Mouse (Mus musculus) skeletal muscle tissue, adult 2 months (tissue): Measurements from ENCODE around the gene Itga8.
A peak's percentile ranks its signal among the peaks of the same experiment; 100 is the strongest.

Experiments used
- DNase-seq: peaks from one replicate; pipeline ENCODE4 v3.0.0-alpha.2; 2012; ENCODE audit warnings: low read depth, low spot score

The Itga8 gene

DNA sequence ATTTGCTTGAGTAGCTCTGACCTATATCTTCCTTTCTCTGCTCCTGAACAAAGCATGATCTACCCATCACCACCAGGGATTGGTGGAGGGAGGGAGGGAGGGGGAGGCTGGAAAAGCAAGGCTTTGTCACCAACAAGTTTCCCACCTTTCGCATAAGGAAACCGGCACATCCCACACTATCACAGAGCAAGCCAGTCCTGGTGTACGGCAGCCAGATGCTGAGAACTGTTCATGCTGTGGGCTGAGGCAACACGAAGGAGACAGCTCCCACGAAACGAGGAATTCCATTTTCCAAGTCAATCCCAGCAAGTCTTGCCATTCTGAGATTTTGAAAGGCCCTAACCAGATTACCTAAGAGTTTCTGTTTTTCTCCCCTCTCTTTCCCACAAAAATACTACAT is 6.6 kb downstream of the Itga8 start:
- DNase-seq = no peak

DNA sequence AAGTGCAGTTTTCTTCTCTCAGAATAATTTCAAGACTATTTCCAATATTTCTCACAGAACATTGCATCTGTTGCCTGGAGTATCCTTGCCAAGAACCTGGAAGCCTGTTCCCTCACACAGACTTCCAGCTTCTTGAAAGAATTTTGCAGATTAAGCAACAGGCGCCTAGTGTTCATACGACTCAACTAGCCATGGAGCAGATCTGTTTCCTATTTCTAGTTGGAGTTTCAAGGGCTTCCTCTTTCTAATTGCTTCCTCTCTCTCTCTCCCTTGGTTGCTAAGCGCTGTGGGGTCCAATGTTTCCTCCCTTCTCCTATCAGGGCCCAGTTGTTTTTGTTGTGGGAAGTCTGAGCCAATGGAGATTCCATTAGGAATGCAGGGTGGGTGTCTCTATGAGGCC is 7.7 kb downstream of the Itga8 start:
- peak; percentile 49 for DNase-seq

DNA sequence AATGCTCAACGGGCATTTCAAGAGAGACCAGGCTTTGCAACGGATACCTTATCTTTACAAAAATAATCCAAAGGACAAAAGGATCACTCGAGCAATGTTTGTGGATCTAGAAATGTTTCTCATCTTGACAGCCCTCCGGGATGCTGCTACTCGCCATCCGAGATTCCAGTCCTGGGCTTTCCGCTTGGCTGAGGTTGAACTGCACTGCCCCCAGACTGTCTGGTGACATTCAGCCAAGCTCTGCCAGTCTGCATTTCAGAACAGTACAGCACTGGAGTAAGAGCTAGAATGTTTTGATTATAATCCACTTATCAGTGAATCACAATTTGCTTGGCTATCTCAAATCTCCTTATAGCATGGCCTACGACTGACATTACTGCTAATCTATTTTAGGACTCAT is 8.3 kb downstream of the Itga8 start:
- no peak for DNase-seq

DNA sequence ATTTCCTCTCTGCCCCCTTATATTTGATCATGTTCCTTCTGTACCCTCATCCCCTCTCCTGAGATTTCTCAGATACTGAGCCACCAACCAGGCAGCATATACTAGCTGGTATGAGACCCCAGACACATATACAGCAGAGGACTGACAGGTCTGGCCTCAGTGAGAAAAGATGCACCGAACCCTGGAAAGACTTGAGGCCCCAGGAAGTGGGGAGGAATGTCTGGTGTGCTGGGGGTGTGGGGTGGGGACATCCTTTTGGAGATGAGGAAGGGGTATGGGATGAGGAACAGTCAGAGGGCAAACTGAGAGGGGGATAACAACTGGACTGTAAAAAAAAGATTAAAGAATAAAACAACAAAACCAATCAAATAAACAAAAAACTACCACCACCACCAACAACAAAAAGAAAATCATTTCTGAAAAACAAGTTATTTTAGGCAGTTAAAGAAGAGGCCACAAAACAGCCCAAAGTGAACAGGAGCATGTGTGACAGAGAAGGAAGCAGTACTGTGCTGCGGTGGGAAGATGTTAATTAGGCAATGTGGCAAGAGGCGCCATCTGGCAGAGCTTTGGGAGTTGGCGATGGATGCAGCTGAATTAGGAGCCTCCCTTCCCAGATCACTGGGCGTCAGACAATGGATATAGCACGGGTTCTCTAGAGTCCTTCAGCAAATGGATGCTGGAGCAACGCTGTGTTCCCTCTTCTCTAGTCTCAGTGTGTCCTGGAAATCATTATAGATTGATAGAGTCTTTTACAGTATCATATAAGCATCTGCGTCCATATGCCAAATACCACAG is 9.5 kb downstream of the Itga8 start:
- no peak for DNase-seq

DNA sequence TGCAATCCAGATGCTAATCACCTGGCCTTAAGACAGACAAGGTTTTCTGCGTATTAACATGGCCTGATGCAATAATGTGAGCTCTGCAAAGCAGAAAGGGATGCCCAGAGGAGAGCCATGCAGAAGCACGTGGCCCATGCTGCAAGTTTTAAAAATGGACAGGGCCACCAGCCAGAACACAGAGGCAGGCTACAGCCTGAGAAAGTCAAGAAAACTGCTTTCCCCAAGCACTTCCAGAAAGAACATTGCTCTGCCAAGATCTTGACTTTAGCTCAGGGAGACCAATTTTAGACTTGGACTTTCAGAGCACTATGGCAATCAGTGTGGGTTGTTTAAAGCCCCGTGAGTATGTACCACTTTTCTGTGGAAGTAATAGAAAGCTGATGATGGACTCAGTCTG is 11.5 kb downstream of the Itga8 start:
- DNase-seq = peak; percentile 19

DNA sequence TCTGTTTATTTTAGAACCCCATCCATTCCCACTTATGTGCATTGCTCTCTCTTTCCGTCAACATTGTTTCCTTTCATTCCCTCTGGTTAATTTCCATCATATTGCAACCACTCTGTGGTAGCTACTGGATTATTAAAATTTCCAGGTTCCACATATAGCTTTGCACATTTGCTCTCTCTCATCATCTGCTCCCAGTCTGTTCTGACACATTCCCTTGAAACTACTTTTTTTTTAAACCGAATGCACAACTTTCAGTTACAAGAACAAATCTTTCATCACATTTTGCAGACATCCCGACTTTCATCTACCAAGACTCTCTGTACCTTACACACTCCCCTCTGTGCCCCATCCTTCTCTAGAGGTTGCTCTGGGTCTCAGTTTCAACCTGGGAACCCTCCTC is 13.9 kb downstream of the Itga8 start:
- no peak for DNase-seq

DNA sequence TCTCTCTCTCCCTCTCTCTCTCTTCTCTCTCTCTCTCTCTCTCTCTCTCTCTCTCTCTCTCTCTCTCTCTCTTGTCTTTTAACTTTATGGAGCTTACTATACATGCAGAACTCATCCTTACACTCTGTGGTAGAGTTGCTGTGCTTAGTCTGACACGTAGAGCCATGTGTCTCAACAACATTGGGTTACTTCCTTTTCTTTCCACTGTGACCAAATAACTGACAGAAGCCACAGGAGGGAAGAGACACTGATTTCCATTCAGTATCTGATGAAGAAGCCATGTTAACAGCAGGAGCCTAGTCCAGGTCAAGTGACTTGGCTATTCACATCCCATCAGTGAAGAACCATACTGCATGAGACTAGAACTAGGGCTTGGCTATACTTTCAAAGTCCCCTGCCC is 21.1 kb downstream of the Itga8 start:
- no peak for DNase-seq

DNA sequence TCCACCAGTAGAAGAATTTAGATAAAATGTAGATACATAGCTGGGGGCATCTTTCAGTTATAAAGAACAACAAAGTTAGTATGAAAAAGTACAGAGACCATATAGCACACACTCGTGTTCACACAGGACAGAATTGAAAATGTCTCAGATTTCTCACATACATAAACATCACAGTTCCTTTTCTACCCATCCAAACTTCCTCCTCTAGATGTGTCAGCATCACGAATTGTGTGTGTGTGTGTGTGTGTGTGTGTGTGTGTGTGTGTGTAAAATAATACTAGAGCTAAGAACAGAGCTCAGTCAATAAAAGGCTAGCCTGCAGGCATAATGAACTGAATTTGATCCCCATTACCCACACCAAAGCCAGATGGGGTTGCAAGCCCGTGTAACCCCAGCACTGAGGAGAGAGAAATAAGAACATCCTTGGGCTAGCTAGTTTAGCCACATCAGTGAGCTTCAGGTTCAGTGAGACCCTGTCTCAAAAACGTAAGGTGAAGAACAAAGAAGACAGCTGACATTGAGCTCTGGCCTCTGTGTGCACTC is 22.6 kb downstream of the Itga8 start:
- DNase-seq = no peak

DNA sequence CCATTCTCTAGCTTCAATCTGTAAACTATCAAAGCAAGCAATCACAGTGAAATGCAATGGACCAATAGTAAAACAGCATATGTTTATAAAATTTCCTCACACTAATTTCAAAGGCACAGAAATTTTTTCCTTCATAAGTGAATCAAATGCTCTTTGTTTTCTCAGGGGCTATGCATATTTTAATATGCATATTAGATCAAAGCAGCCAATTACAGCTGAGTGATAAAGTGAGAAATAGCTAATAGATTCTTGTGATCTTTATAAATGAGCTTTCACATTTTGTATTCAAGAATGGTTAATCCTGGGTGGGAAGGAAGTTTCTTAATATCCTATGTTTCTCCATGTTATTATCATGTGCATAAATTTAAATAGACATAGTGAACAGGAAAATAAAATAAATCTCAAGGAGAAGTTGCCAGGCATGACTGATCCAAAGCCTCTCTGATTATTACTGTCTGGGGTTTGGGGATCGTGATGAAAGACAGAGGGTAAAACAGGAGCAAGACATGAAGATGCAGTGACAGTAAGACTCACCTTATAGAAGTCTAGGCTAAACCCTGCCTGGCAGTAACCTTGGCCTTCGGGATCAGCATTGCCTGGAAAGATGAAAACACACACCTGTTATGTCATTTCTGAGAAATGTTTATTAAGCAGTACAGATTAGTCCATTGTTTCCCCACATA is 44.9 kb downstream of the Itga8 start:
- DNase-seq = no peak

DNA sequence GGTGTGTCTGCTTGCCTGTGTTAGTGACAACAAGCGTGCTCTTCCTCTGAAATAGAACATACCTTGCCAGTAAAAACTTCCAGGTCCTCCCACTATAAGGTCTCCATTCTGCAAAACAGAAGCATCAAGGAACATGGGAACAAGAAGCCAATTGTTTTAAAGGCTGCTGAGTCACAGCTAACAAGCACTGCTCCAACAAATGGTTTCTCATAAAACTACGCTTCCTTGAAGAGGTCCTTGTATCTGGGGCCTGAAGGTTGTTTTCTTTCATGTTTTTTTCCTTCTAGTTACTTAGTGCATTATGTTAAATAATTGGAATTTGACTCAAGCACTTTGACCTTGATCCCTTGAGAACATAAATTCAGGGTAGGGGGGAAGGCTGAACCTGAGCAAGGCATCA is 45.8 kb downstream of the Itga8 start:
- no peak for DNase-seq

DNA sequence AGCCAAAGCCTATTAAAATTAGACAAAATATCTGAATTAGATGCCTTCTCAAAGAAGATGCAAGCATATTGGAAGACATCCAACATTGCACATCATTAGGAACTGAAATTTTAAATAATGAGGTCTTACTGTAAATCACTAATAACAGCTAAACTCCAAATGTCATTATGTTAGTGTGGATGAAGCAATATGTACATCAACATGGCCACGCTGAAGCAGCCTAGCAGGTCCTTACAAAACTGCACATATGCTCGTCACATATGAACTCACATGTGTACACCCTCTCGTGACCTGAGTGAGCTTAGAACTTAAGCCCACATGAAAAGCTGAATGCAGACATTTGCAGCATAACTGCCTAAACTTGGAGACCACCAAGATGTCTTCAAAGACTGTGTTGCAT is 66.4 kb downstream of the Itga8 start:
- DNase-seq = no peak

DNA sequence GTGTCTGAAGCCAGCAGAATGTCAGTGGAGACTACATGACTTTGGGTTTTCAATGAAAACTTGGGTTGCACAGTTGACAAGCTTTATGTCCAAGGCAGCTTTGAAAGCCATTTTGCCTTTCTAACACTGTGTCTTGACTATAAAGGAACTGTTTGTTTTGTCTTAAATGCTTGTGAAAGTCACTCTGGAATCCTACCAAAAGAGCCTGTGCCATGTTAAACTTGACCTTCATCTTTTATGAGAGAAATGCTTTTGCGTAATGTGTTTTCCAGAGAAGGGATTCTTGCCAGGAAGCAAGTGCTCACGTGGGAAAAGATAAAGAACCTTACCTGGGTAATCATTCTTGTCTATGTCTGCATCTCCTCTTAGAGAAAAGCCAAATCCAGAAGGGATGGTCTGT is 72.0 kb downstream of the Itga8 start:
- DNase-seq = no peak

DNA sequence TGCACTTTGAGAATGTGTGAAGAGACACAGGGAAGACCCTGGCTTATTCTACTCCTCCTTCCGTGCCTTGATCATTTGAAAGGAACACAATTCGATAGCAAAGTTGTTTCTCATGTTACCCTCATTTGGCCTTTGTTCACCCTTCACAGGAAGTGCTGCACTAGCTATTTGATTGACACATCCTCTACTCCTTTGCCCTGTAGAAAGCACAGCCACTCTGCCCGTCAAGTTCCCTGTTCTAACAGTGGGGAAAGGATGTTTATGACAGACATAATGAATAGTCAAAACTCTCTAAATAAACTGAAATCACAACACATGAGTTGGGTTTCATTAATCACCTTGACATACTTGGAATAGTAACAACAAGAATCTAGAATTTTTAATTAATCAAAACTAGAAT is 73.4 kb downstream of the Itga8 start:
- no peak for DNase-seq

DNA sequence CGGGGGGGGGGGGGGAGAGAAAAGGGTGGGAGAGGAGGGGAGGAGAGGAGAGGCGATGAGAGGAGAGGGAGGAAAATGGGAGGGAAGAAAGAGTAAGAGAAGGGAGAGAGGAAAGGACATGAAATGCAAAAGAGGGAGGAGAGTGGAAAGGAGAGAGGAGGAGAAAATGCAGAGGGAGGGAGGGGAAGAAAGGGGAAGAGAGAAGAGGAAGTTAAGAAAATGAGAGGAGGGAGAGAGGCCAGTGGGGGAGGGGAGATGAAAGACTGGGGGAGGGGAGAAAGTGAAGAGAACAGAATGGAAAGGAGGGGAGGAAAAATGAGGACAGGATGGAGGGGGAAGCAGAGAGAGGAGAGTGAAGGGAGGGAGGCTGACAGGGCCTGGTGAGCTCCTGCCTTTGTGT is 74.5 kb downstream of the Itga8 start:
- no peak for DNase-seq

DNA sequence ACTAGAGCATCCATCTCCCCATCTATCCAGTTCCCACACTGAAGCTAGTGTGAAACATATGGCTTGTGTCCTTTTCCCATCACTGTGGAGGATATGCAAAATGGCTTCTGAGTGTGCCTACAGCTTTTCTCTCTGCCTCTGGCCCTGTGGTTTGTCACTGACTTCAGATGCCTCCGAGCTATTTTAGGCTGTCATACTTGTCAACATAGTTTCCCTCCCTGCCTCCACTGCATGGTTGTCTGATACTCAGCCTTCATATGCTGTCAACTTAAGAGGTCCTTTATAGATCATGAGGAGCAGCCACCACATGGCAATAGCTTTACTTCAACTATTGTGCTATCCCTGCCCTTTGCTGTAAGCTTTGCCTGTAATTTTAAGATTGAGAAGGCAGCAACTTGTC is 75.4 kb downstream of the Itga8 start:
- DNase-seq = no peak

DNA sequence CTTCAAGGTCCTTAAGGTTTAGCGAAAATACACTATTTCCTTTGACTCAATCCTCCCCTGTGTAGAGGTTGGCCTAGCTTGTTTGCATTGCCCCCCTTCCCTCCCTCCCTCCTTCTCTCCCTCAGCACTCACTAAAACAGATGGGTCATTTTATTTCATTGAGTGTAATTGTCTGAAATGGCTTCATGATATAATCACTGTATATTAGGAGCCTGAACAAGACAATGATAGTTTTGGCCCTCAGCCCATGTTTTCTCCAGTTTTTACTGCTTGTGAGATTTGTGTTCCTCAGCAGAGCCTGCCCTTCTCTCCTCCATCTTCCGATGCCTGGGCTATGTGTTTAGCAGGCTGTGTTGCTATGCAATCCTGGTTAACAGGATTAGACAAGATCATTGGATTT is 80.1 kb downstream of the Itga8 start:
- DNase-seq = no peak

DNA sequence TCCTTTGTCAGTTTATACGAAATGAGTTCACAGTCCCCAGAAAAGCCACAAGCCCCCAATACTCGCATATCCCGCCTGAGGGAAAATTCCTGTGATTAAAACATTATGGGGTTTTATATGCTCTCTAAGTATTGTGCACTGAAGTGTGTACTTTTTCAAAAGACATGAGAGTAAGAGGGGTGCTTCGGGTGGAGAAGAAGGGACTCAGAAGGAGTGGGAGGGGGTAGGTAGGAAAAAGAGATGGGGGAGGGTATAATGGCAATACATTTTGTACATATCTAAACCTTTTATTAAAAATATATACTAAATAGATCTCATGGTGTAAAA is 88.3 kb downstream of the Itga8 start:
- DNase-seq = no peak

DNA sequence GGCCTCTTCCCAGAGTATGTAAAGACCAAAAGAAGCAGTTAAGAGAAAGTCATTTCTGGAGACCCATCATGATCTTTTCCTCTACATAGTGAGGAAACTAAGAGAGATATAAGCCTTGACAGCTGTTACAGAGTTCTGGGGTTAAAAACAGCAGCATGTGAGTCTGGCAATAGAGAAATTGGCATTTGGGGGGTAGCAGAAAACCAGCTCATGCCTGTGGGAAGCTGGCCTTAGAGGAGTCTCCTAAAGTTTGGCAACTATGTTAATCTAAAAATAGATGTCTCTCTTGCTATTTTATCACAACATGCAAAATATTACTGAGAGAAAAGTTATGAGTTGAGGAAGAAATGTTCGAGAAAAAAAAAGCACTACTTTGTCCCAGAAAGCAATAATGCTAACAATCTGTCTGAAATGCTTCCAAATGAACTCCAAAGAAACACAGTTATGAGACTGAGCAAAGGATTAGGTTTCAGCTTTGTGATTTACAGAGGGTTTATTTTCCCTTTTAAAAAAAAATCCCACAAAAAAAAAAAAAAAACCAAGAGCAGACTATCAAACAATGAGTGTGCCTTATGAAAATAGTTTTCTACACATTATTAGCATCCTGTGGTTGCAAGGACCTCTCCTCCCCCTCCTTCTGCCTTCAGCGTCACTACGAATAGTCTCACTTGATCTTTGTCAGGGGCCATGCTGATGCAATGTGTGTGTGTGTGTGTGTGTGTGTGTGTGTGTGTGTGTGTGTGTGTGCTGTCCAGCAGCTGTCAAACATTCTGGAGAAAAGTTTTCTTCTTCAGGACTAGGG is 88.9 kb downstream of the Itga8 start:
- DNase-seq = no peak

DNA sequence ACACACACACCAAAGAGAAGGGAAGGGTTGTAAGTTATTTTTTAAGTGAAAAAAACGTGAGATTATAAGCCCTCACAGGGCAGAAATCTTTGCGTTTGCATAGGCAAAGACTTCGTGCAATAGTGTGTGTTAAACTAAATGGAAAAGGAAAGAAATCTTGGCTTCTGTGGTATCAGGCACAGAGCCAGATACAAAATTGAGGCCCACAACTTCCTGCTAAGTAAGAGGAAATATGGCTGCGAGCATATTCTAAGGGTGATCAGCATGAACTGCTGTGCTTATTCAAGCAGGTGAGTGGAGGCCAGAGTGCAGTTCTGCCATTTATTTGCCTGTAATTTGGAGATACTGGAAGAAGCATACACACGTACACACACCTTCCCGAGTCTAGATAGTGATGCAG is 93.6 kb downstream of the Itga8 start:
- no peak for DNase-seq

DNA sequence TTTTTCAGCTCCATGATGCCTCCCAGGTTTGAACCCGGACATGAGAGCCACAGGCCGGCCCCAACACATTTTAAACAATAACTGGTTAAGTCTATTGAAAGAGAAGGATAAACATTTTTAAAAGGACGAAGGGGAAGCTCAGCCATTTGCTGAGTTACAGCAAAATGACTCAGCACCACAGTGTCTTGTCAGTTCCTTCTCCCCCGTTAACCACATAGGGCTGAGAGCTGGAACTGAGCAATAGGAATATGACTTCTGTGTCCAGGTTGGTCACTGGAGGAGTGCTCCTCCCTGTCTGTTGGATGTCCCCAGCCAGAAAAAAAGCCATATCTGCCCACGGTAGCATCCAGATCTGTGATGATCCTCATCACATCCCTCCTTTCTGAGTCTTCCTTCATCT is 95.4 kb downstream of the Itga8 start:
- DNase-seq = no peak

DNA sequence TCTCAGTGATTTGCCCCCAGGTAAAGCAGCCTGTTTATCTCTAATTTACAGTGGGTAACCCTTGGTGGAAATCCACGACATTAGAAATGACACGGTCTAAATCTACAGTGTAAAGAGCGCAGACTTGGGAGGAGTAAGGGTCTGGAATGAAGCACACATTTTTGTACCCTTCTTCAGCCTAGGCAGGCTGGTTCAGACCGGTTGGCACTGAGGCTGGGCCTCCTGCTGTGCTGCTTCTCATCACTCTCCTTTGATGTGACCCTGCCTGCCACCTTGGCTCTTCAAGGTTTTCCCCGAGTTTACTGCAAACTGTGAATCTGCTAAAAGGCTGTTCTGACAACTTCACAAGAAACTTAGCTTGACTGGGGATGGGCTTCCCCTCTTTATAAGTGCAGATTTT is 95.8 kb downstream of the Itga8 start:
- no peak for DNase-seq

DNA sequence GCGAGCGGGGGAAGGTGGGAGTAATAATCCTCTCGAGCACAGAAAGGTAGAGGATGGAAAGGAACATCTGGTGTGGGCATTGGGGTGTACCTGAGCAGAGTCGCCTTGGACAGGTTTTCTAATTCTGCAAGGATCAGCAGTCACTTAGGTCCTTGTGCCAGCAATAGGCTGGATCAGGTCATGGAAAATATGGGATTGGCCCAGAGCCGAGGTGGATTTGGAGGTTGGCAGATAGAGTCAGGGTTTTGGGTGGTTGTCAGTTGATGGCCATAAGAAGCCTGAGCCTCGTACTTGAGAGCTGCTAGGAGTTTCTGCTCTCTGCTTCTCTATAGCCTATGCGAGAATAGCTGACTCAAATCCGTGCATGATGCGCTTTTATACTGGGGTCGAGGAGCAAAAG is 98.5 kb downstream of the Itga8 start:
- DNase-seq = no peak

DNA sequence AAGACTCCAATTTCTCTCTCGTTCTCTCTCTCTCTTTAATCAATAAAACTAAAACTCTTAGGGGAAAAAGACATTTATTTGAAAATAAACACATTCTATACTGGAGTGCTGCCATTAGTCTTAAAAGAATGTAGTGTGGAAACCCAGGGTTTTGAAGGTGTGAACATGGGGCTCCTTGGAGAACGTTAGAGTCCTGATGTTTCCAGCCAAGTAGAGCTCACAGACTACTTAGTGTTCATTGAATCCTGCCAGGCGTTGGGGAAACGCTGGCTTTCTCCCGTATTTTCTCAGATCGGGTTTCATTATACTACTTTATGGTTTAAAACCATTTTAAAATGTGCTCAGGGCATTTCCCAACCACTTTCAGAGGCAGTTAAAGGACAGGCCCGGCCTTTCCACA is 103.0 kb downstream of the Itga8 start:
- no peak for DNase-seq
